Mouse (Mus musculus) kidney, adult 2 months (tissue): ENCODE measurements at regions not wholly inside any gene's neighbourhood (a gene's known extent, or its start where the extent isn't known, plus 50 kb on each side); places are given as distances from the start of the nearest gene placed in this dataset.

Source experiments
- DNase-seq: peaks from one replicate; pipeline ENCODE4 v3.0.0; 2021
- H3K27ac ChIP-seq: fragments of 200-500 bp; 2 replicates; pipeline ENCODE4 v1.5.1; 2012; ENCODE audit warnings: low read depth, low read length, control low read depth, inconsistent platforms; ENCODE audit not compliant: insufficient read depth
- H3K27me3 ChIP-seq: fragments of 200-500 bp; replicated peaks from 2 replicates; pipeline ENCODE4 v1.6.1; 2012; ENCODE audit warnings: mild to moderate bottlenecking, moderate library complexity, low read length, inconsistent platforms; ENCODE audit not compliant: control insufficient read depth, insufficient read depth
- H3K36me3 ChIP-seq: fragments of 200-500 bp; 2 replicates; pipeline ENCODE4 v1.6.1; 2012; ENCODE audit warnings: mild to moderate bottlenecking, moderate library complexity, low read length, inconsistent platforms; ENCODE audit not compliant: control insufficient read depth, insufficient read depth
- H3K4me1 ChIP-seq: fragments of 200-500 bp; 2 replicates; pipeline ENCODE4 v1.6.1; 2011; ENCODE audit warnings: low read length; ENCODE audit not compliant: control insufficient read depth, insufficient read depth
- H3K4me3 ChIP-seq: fragments of 200-500 bp; 2 replicates; pipeline ENCODE4 v1.5.1; 2011; ENCODE audit warnings: mild to moderate bottlenecking, low read depth, low read length, control low read depth; ENCODE audit not compliant: insufficient read depth
- CTCF ChIP-seq: fragments of 200-500 bp; conservative IDR thresholded peaks from 2 replicates; pipeline ENCODE4 v1.5.1; 2011; ENCODE audit warnings: low read depth, mild to moderate bottlenecking, control low read depth, low read length, moderate library complexity, mixed read lengths; ENCODE audit not compliant: insufficient read depth, insufficient read length
- POLR2A ChIP-seq: fragments of 200-500 bp; IDR thresholded peaks from one replicate; pipeline ENCODE4 v1.6.1; 2011; ENCODE audit warnings: low read depth, low read length, control low read depth
- WGBS: fragments of 180-500 bp; shearing (Covaris S2); methylation state at CpG from one replicate; pipeline ENCODE4 v1.1.7; 2018; 5-methylcytosine and 5-hydroxymethylcytosine counted together

DNA sequence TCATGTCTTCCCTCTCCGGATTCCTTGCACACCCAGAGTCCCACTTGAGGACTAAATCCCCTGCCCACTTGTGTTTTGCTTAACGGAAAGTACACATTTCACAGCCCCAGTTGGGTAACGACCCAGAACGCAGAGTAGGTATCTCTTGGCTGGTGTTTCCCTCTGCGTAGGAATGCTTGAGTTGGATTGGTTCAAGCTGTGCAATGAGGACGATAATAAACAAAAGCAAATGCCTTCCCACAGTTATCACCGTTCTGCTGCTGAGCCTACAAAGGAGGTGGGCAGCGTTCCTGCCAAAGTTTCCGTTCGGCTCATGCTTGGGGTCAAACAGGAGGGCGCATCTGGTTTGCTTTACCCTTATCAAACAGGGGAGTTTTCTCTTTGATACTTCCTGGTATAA, 212.3 kb upstream of the Sfrp2 start:
- DNase-seq = no peak
- Histone ChIP-seq H3K4me3 (no peak overlapping the region), H3K27ac (no peak overlapping the region), H3K36me3 (no peaks in the 10 kb centered on the region), H3K27me3 (no peaks in the 10 kb centered on the region), H3K4me1 (no peaks in the 10 kb centered on the region)
- TF ChIP-seq POLR2A (no peak), CTCF (no peak)
- 46% methylated on average over 11 of the region's 11 CpGs for WGBS

DNA sequence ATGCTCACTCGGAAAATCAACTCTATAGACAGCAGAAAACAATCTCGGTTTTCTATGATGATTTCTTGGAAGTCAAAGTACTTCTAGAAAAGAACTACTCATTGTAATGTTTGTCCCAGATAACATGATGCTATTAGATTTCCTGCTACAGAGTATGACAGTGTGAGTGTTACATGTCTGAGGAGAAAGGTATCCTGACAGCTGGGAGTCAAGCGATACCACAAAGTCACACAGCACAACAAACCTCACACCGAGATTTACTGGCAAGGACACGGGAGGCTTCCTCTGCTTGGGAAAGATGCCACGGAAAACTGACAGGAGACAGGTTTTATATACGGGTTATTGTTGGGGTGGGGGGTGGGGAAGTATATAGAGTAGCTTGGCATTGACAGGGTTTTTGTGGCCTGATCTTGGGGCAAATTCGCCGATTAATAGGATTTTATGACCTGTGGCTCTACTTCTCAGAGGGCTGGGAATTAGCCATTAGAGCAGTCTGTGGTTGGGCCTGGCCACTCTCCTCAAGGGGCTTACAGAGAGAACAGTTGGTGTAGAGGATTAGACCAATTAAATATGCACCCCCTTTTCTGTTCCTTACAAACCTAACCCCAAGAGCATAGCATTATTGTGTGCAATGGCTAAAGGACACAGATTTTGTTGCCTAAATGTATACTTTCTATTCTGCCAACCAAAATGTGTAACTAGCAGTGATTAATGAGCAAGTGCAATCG, 209.2 kb upstream of the Sfrp2 start:
- 52% methylated on average over 10 of the region's 10 CpGs for WGBS
- DNase-seq = no peak
- Histone ChIP-seq H3K36me3 (no peaks in the 10 kb centered on the region), H3K4me3 (no peak overlapping the region), H3K27ac (no peak overlapping the region), H3K4me1 (no peaks in the 10 kb centered on the region), H3K27me3 (no peaks in the 10 kb centered on the region)
- TF ChIP-seq CTCF = no peak
- no peak for TF ChIP-seq POLR2A

DNA sequence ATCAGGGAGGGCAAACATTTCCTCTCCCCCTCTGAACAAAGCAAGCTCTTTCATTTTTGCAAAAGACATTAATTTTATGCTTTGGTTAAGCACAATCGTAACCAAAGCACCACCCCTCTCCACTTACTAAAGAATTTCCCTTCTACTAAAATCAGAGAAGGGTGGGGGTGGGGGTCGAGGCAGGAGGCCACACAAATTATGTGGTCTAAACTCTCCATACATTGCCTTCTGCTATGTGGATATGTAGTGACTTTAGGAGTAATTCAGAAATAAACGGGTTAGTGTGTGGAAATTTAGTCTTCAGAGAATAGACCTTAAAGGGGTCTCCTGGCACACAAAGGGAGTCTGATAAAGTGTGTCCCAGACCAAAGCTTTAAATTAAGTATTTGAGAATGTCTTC, 204.1 kb upstream of the Sfrp2 start:
- Histone ChIP-seq H3K4me3 (no peak overlapping the region), H3K36me3 (no peaks in the 10 kb centered on the region), H3K27ac (no peak overlapping the region), H3K4me1 (no peaks in the 10 kb centered on the region), H3K27me3 (no peaks in the 10 kb centered on the region)
- DNase-seq = no peak
- 39% methylated on average over 3 of the region's 3 CpGs for WGBS
- TF ChIP-seq POLR2A (no peak), CTCF (no peak)

DNA sequence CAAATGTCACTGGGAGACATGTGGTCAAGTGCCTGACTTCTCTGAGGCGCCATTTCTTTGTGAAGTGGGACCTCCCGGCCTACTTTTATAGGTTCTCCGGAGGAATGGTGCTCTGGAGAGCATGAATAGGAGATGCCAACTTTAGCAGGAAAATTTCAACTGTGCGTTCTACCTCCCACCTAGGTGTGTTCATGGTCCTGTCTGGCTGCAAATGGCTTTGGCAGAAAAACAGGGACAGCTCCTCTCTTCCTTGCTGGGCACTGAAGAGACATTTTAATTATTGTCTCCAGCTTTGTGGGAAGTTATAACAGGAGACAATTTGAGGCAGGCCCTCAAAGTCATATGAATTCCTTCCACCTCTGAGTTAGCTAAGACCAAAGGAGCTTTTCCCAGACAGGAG, 190.6 kb upstream of the Sfrp2 start:
- Histone ChIP-seq H3K36me3 (no peaks in the 10 kb centered on the region), H3K4me1 (no peaks in the 10 kb centered on the region), H3K27me3 (no peaks in the 10 kb centered on the region), H3K4me3 (no peak overlapping the region), H3K27ac (no peak overlapping the region)
- no peak for DNase-seq
- TF ChIP-seq CTCF = no peak
- TF ChIP-seq POLR2A = no peak
- WGBS = 94% methylated on average over 4 of the region's 4 CpGs

DNA sequence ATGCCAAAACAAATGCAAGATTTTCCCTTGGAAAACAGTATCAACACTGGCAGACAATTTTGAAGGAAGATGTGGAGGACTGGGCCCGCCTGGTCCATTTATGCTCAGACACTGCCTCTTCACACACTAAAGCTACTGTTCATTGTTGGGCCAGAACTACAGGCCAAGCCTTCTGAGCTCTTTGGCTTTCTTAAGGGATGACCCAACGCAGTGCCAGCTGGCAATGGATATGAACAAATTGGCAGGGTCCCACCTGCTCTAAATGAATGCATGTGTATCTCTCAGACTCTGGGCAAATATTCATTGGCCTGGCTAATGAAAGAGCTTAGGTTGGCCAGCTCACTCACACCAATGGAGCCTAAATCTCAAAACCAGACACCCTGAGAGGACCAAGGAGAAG, 190.0 kb upstream of the Sfrp2 start:
- 88% methylated on average over 2 of the region's 2 CpGs for WGBS
- DNase-seq = no peak

DNA sequence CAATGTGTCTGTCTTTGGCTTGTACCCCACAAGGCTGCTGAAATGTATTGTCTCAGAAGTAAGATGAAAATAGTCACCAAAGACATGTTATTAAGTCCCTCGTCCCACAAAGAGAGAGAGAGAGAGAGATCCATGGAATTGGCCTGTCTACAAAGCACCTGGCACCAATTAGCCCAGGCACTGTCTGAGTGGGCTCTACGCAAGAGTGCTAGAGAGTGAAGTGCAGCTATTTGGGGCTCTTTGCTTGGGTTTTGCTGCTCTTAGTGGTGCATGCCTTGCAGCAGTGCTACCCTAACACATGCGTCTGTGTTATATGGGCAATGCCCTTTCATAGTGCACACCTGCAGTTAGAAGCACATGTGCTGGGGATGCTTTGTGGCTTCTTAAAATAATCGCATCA, 185.4 kb upstream of the Sfrp2 start:
- TF ChIP-seq CTCF (no peak), POLR2A (no peak)
- no peak overlapping the region for H3K4me3 ChIP-seq
- DNase-seq = no peak
- 74% methylated on average over 4 of the region's 4 CpGs for WGBS
- no peaks in the 10 kb centered on the region for H3K36me3 ChIP-seq
- H3K4me1 ChIP-seq = no peaks in the 10 kb centered on the region
- H3K27me3 ChIP-seq = no peaks in the 10 kb centered on the region
- no peak overlapping the region for H3K27ac ChIP-seq

More for the DNA sequence above, 190.0 kb upstream of the Sfrp2 start:
- TF ChIP-seq CTCF (no peak), POLR2A (no peak)
- H3K36me3 ChIP-seq = no peaks in the 10 kb centered on the region
- H3K27me3 ChIP-seq = no peaks in the 10 kb centered on the region
- no peak overlapping the region for H3K27ac ChIP-seq
- no peak overlapping the region for H3K4me3 ChIP-seq
- H3K4me1 ChIP-seq = no peaks in the 10 kb centered on the region

DNA sequence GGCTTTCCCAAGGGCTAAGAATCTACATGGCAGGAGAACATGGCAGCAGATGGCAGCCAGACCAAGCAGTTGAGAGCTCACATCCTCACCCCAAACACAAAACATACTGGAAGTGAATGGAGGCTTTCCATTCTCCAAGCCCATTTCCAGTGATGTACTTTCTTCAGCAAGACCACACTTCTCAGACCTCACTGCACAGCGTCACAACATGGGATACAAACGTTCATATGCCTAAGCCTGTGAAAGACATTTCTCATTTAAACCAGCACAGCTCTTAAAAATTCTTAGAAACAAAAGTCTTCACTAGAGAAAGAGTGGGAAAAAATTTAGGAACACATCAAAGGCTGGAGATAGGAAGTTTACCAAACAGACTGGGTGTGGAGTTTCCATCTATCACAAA, 183.9 kb upstream of the Sfrp2 start:
- H3K4me3 ChIP-seq = no peak overlapping the region
- no peak for DNase-seq

More for the DNA sequence above, 183.9 kb upstream of the Sfrp2 start:
- Histone ChIP-seq H3K27me3 (no peaks in the 10 kb centered on the region; the same call in 1 of the 2 replicates), H3K4me1 (no peaks in the 10 kb centered on the region), H3K36me3 (no peaks in the 10 kb centered on the region), H3K27ac (no peak overlapping the region)
- TF ChIP-seq CTCF (no peak), POLR2A (no peak)
- WGBS = 88% methylated on average over 2 of the region's 2 CpGs
